Mouse (Mus musculus) midbrain, embryonic 10.5 days (tissue): ENCODE results near the gene Eif2b5. TPM values are rescaled to one million over a fixed set of nuclear protein-coding genes. Genes with fewer than 3 reads are reported as not detected.

Experiments
- DNase-seq: peaks from one replicate; pipeline ENCODE4 v3.0.0-alpha.2; 2017; ENCODE audit warnings: low spot score
- H3K27ac ChIP-seq: fragments of 300-500 bp; sonication (generic); replicated peaks from 2 replicates; pipeline ENCODE4 v1.5.1; 2016; ENCODE audit warnings: mild to moderate bottlenecking
- H3K27me3 ChIP-seq: fragments of 300-500 bp; sonication (generic); 2 replicates; pipeline ENCODE4 v1.6.1; 2016; ENCODE audit warnings: low read depth, mild to moderate bottlenecking; ENCODE audit not compliant: poor library complexity, severe bottlenecking
- H3K36me3 ChIP-seq: fragments of 300-500 bp; sonication (generic); 2 replicates; pipeline ENCODE4 v1.6.1; 2016; ENCODE audit warnings: mild to moderate bottlenecking, moderate library complexity
- H3K4me1 ChIP-seq: fragments of 300-500 bp; sonication (generic); 2 replicates; pipeline ENCODE4 v1.6.1; 2016
- H3K4me3 ChIP-seq: fragments of 300-500 bp; sonication (generic); 2 replicates; pipeline ENCODE4 v1.5.1; 2016; ENCODE audit warnings: mild to moderate bottlenecking, moderate library complexity
- H3K9me3 ChIP-seq: fragments of 300-500 bp; sonication (generic); replicated peaks from 2 replicates; pipeline ENCODE4 v1.6.1; 2016; ENCODE audit warnings: mild to moderate bottlenecking
- WGBS: fragments of 180-500 bp; shearing (Covaris S2); methylation state at CpG from one replicate; pipeline ENCODE4 v1.1.7; 2016; 5-methylcytosine and 5-hydroxymethylcytosine counted together
- polyA plus RNA-seq: library from polyadenylated mRNA; unstranded; fragments of >200 nt; fragmentation: Nextera tagmentation; extraction: Ambion mirVana; gene quantifications from 2 replicates; pipeline ENCODE4 v1.2.1, GENCODE M21; 2016

The Eif2b5 gene
- polyA plus RNA-seq, 1 experiment from 2014 or later, result 151 TPM

- Histone ChIP-seq H3K9me3 (no peaks in the 10 kb centered on the region), H3K27ac (no peak overlapping the region), H3K4me3 (no peak overlapping the region), H3K36me3 (peaks cover 82% of the 10 kb centered on the region), H3K27me3 (no peaks in the 10 kb centered on the region), H3K4me1 (peaks cover 3% of the 10 kb centered on the region)
- WGBS, result 95% methylated on average over 20 of the region's 20 CpGs
- DNase-seq, result no peak
Observed at GRCm38 (mm10) chr16:20530941-20531340, 32.3 kb downstream of the Eif2b5 start.

- peaks cover 66% of the 10 kb centered on the region for H3K36me3 ChIP-seq
- WGBS, result 54% methylated on average over 10 of the region's 10 CpGs
Observed at GRCm38 (mm10) chr16:20534617-20535295, 36.1 kb downstream of the Eif2b5 start.

GRCm38 (mm10) chr16:20535296-20536080 is 36.9 kb downstream of the Eif2b5 start, which contains the start of gene Ap2m1:
Gene Ap2m1 (plus strand): TSS chr16:20535478.
- peaks cover 29% of the 10 kb centered on the region for H3K4me1 ChIP-seq
- peak within 1 kb of the TSS; percentile 78 for H3K4me3 ChIP-seq
- WGBS, result under 1% methylated on average over 52 of the region's 52 CpGs
- H3K27me3 ChIP-seq, result no peaks in the 10 kb centered on the region
- peak within 1 kb of the TSS; percentile 93 for H3K27ac ChIP-seq
- H3K36me3 ChIP-seq, result peaks cover 66% of the 10 kb centered on the region
- H3K9me3 ChIP-seq, result no peaks in the 10 kb centered on the region
- DNase-seq, result peak; percentile 97

More at GRCm38 (mm10) chr16:20534617-20535295, 36.1 kb downstream of the Eif2b5 start:
- no peak for DNase-seq
- Histone ChIP-seq H3K27me3 (no peaks in the 10 kb centered on the region), H3K4me3 (peak overlapping the region; percentile 78; the same call in 1 of the 2 replicates), H3K9me3 (no peaks in the 10 kb centered on the region), H3K4me1 (peaks cover 29% of the 10 kb centered on the region), H3K27ac (no peak overlapping the region)

- no peak for DNase-seq
- no peaks in the 10 kb centered on the region for H3K27me3 ChIP-seq
- peaks cover 66% of the 10 kb centered on the region for H3K36me3 ChIP-seq
- H3K4me1 ChIP-seq, result peaks cover 29% of the 10 kb centered on the region
- H3K4me3 ChIP-seq, result peak overlapping the region; percentile 78
- H3K27ac ChIP-seq, result peak overlapping the region; percentile 93
- H3K9me3 ChIP-seq, result no peaks in the 10 kb centered on the region
- 35% methylated on average over 9 of the region's 9 CpGs for WGBS
Observed at GRCm38 (mm10) chr16:20536081-20536665, 37.6 kb downstream of the Eif2b5 start.

- H3K4me1 ChIP-seq, result peaks cover 29% of the 10 kb centered on the region
- H3K4me3 ChIP-seq, result peak overlapping the region; percentile 78
- DNase-seq, result peak; percentile 26
- H3K27ac ChIP-seq, result peak overlapping the region; percentile 93
- 14% methylated on average over 5 of the region's 5 CpGs for WGBS
- no peaks in the 10 kb centered on the region for H3K9me3 ChIP-seq
- peaks cover 66% of the 10 kb centered on the region for H3K36me3 ChIP-seq
- H3K27me3 ChIP-seq, result no peaks in the 10 kb centered on the region
Observed at GRCm38 (mm10) chr16:20537071-20537471, 38.5 kb downstream of the Eif2b5 start.

- Histone ChIP-seq H3K4me1 (peaks cover 29% of the 10 kb centered on the region), H3K4me3 (peak overlapping the region; percentile 78), H3K36me3 (peaks cover 66% of the 10 kb centered on the region), H3K27me3 (no peaks in the 10 kb centered on the region), H3K9me3 (no peaks in the 10 kb centered on the region), H3K27ac (peak overlapping the region; percentile 93; the same call in 1 of the 2 replicates)
- DNase-seq, result no peak
- WGBS, result 43% methylated on average over 6 of the region's 6 CpGs
Observed at GRCm38 (mm10) chr16:20537601-20538320, 39.1 kb downstream of the Eif2b5 start.

- Histone ChIP-seq H3K36me3 (peaks cover 68% of the 10 kb centered on the region), H3K9me3 (no peaks in the 10 kb centered on the region), H3K27ac (no peak overlapping the region), H3K4me3 (no peak overlapping the region), H3K4me1 (peaks cover 29% of the 10 kb centered on the region), H3K27me3 (no peaks in the 10 kb centered on the region)
- no peak for DNase-seq
- 84% methylated on average over 3 of the region's 3 CpGs for WGBS
Observed at GRCm38 (mm10) chr16:20539649-20540048, 41.0 kb downstream of the Eif2b5 start.

GRCm38 (mm10) chr16:20540438-20540837 is 41.8 kb downstream of the Eif2b5 start:
- Histone ChIP-seq H3K27me3 (no peaks in the 10 kb centered on the region), H3K4me3 (no peak overlapping the region), H3K9me3 (no peaks in the 10 kb centered on the region), H3K36me3 (peaks cover 76% of the 10 kb centered on the region), H3K4me1 (peaks cover 29% of the 10 kb centered on the region), H3K27ac (no peak overlapping the region)
- WGBS, result 89% methylated on average over 4 of the region's 4 CpGs
- DNase-seq, result no peak

- 90% methylated on average over 10 of the region's 10 CpGs for WGBS
- H3K9me3 ChIP-seq, result no peaks in the 10 kb centered on the region
- H3K4me1 ChIP-seq, result peaks cover 18% of the 10 kb centered on the region
- no peaks in the 10 kb centered on the region for H3K27me3 ChIP-seq
- no peak overlapping the region for H3K27ac ChIP-seq
- no peak overlapping the region for H3K4me3 ChIP-seq
- DNase-seq, result no peak
- H3K36me3 ChIP-seq, result peaks cover 62% of the 10 kb centered on the region
Observed at GRCm38 (mm10) chr16:20545696-20546095, 47.1 kb downstream of the Eif2b5 start.

GRCm38 (mm10) chr16:20547423-20547822 is 48.8 kb downstream of the Eif2b5 start:
- peaks cover 18% of the 10 kb centered on the region for H3K4me1 ChIP-seq
- WGBS, result 60% methylated on average over 5 of the region's 5 CpGs
- peak overlapping the region; percentile 77; the same call in 1 of the 2 replicates for H3K27ac ChIP-seq
- H3K4me3 ChIP-seq, result peak overlapping the region; percentile 87
- no peaks in the 10 kb centered on the region for H3K27me3 ChIP-seq
- H3K9me3 ChIP-seq, result no peaks in the 10 kb centered on the region
- no peak for DNase-seq
- H3K36me3 ChIP-seq, result peaks cover 61% of the 10 kb centered on the region

GRCm38 (mm10) chr16:20548096-20548948 is 49.7 kb downstream of the Eif2b5 start, which contains the start of gene Abcf3:
Gene Abcf3 (plus strand): TSS chr16:20548577.
- peak within 1 kb of the TSS; percentile 77 for H3K27ac ChIP-seq
- H3K27me3 ChIP-seq, result no peaks in the 10 kb centered on the region
- peaks cover 62% of the 10 kb centered on the region for H3K36me3 ChIP-seq
- peak; percentile 98 for DNase-seq
- H3K4me3 ChIP-seq, result peak within 1 kb of the TSS; percentile 87
- under 1% methylated on average over 56 of the region's 56 CpGs for WGBS
- peaks cover 18% of the 10 kb centered on the region for H3K4me1 ChIP-seq
- H3K9me3 ChIP-seq, result no peaks in the 10 kb centered on the region
